Mouse (Mus musculus) monocyte, adult 5-6 weeks (primary cell): Measurements from ENCODE around the gene Slc16a13. TPM values are rescaled to one million over a fixed set of nuclear protein-coding genes. Genes with fewer than 3 reads are reported as not detected.

ENCODE experiments used
- ATAC-seq: fragments of 153-309, 156-312 bp; replicated peaks from 2 replicates; pipeline ENCODE4 v1.8.0; 2017; ENCODE audit warnings: mild to moderate bottlenecking; ENCODE audit not compliant: low TSS enrichment, insufficient number of reproducible peaks, severe bottlenecking, poor library complexity, low FRiP score
- total RNA-seq: library from RNA; stranded (forward); fragments of 200-1000, 200-491, 200-594 nt; gene quantifications from 3 replicates; pipeline ENCODE4 v1.2.3, GENCODE M21; 2017

Slc16a13 gene
- total RNA-seq, result 1.9 to 11.0 TPM (median 3.1 TPM) in 3 replicates

- peak; percentile 91 for ATAC-seq
These were observed at the start of gene Slc16a13 for GRCm38 (mm10) chr11:70220731-70221602. Gene Slc16a13 (minus strand): TSS chr11:70221064.

DNA sequence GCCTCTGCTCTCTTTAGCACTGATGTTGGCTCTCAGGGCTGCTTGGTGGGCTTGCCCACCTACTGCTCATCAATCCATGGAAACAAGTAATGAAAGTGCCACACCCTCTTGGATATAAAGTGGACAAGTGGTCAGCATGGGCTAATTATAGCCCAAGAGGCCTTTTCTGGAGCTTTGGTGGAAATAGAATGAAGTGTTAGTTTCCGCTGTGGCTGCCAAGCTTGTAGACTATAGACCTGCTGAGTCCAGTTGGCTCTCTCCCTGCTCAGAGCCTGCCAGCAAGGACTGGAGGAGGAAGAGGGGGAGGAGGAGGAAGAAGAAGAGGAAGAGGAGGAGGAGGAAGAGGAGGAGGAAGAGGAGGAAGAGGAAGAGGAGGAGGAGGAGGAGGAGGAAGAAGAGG lies 45.5 kb upstream of the Slc16a13 start:
- no peak for ATAC-seq

DNA sequence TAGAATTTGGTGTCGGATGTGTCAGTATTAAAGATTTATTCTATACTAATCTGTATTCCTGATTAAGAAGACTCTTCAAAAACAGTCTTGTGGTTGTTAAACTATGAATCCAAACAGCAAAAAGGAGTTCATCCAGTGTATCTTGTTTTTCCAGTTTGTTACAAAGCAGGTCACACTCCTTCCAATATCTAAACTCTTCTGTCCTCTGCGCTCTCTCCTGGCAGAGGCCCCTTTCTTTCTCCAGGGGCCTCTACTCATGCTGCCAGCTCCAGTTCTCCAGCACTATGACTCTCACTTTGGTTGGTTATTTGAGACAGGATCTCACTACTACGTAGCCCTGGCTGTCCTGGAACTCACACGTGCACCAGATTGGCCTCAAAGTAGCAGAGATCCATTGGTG lies 45.0 kb upstream of the Slc16a13 start:
- no peak for ATAC-seq

GRCm38 (mm10) chr11:70265252-70265651 lies 44.4 kb upstream of the Slc16a13 start:
- no peak for ATAC-seq

DNA sequence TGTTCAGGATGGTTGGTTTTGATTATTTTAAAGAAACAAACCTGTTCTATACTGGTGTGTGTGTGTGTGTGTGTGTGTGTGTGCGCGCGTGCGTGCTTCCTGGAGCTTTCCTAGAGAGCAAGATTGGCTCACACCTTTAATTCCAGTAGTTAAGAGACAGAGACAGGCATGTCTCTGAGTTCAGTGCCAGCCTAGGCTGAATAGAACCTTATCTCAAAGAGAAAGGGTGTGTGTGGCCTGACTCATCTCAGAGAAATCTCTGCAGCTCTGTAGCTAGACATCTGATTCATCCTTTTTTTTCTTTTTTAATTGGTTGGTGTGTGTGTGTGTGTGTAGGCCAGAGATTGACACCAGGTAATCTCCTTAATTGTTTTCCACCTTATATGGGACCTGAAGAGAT lies 38.2 kb upstream of the Slc16a13 start:
- no peak for ATAC-seq

DNA sequence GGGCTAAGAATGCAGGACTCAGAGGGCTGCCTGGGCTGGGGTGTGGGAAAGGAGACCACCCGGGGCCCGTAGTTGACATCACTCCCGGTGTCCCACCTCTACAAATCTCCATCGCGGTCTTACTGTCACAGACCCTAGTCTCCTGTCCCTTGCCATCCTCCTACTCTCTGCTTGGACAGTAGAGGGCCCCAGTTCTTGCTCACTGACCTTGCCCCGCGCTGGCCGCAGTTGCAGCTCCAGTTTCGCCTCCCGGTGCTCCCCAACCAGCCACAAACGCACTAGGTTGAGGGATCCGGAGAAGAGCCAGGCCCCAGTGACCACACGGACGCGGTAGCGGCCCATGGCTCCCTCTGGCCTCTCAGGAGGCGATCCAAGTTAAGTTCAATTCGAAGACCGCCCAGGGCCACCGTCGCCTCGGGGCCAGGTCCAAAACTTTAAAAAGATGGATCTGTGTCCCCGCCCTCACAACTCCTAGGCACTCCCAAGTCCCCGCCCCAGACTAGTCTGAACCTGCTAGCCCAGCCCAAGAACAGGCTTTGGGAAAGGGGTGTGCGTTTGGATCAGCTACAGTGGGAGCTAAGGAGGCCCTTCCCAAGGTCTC lies 34.2 kb upstream of the Slc16a13 start, which contains the start of gene Alox12:
Gene Alox12 (minus strand): TSS at position 423 of the 601 bp plus-strand sequence.
- ATAC-seq, result no peak

DNA sequence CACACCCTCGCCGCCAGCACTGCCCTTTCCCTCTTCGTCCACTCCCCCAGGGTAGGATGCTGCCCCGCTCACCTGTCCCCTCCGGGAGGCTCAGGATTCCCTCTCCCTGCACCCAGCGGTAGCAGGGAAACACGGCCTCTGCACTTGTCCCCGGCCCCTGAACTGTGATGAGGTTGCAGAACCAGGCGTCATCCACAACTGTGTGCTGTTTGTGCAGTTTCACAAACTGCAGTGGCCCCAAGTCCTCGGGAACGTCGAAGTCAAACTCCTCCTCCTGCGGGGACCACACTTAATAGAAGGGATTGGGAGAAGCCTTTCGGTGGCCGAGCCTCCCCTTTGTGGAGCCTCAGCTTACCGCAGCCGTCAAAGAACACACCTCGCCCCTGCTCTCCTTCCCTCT lies 33.5 kb upstream of the Slc16a13 start:
- ATAC-seq, result no peak; the same call in 1 of the 2 replicates

DNA sequence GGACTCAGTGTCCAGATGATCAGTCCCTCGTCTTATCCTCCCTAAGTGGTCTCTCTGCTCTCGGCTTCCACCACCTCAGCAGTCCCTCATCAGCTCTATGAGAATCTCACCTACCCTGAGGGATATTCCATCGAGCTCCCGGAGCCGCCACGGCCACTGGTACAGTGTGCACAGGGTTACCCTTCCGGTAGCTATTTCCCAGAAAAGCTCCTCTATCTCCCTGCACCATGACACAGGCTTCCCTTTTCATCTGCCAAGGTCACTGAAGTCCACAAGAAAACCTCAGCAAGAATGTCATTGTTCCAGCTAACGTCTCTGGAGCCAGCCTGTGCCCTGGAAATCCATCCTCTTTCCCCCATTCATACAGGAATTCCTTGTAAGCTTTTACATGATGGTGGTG lies 31.0 kb upstream of the Slc16a13 start:
- no peak for ATAC-seq

- no peak for ATAC-seq
These were observed 29.3 kb upstream of the Slc16a13 start for GRCm38 (mm10) chr11:70250150-70250549.

DNA sequence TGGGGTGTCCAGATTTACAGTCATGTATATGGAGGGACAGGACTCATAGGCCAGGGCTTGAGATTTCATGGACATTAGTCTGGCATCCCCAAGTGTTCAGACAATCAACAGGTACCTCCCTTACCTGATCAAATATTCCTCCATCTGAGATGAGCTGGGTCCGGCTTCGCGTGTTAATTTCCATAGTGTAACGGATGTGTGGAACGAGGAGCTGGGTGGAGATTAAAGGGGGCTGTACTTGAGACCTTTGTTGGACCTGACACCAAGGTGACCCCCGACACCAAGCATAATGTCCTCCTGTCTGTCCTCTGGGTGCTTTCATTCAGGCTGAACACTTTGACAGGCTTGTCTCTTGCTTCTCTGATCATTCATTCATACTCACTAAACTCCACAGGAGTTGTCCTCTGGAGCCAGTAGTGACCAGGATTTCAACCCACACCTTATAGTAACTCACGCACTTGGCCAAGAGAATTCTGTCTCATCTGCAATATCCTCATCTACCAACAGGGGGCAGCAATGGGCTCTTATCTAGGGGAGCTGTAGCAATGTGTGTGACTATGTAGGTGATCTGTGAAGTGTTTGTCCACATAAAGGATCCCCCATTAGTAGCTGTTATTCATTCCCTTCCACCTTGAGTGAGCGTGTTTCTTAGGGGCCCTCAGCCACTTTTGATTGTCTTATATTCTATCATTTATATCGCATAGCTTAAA lies 26.4 kb upstream of the Slc16a13 start:
- ATAC-seq, result peak; percentile 79

DNA sequence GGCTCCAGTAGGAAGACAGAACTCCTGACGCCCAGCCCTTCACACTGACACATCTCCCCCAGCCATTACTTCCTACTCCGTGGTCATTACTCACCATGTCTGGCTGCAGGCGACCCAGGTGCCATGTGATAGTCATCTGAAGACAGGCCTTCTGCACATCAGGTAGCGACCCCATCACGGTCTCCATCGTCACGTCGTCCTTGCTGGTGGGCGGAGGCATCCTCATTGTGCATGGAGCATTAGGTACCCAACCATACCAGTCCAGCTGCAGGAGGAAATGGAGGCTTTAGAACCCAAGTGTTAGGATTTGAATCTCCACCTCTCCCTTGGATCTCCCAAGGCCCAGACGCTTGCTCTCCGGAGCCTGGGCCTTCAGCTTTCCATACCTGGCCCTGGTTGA lies 21.7 kb upstream of the Slc16a13 start:
- ATAC-seq, result no peak

DNA sequence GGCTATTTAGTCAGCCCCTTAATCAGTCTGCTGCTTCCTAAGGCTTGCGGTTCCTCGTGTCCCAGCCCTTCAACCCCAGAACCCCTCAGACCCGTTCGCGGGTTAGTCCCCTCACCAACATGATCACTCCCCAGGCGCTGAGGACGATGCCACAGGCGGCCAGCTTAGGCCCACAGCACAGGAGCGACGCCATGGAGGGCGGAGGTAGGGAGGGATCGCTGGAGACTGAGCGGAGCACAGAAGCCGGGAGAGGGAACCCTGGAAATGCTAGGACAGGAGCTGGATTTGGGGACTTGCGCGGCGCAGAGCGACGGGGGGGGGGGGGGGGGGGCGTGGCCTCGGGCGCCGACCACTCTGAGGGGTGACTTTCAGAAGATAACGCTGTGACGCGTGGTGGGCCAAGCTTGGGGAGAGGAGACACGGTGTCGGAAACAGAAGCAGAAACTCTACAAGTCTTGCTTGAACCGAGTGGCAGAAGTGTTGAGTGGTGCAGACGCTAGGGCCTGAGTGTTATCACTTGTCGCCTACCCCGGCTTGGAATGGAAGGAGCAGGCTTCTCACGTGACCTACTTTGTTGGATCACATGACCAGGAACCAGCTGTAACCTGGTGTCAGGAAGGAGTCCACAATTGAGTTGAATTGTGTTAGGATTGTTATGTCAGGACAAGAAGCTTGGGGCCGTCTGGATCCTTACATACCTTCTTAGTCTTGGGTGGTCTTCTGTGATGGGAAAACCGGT lies 18.8 kb upstream of the Slc16a13 start, which contains the start of the genes Gm21988 and Rnasek:
Gene Gm21988 (minus strand): TSS at position 290 of the 739 bp plus-strand sequence.
Gene Rnasek (minus strand): TSS at position 302 of the 739 bp plus-strand sequence.
- peak; percentile 70 for ATAC-seq

- ATAC-seq, result no peak
These were observed 18.0 kb upstream of the Slc16a13 start for GRCm38 (mm10) chr11:70238591-70239440.

DNA sequence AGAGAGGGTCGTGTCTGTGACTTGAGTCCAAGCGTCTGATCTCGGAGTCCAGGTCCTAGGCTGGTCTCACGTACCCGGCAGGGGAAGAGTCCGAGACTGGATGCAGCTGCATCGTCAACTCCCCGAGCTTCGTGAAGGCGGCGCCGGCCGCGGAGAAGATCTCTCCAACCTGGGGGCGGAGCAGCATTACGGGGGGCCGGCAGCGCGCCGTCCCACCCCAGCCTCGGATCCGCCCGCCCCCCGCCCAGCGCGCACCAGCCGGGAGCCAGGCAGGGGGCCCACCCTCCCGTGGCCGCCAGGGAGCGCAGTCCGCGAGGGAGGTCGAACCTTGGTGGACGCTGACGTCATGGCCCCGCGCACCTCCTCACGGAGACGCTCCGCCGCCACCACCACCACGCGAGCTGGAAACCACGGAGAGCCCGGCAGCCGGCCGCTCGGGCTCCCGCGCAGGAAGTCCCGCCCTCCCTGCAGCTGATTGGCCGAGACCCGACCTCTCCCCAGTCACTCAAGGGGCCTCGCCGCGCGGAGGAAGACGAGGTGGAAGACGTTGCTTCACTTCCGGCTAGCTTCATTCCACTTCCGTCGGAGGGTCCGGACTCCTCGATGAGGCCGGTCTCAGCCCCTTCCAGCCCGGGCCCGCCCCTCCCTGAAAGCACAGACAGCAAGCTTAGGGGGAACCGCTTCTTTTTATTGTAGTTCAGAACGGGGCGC lies 16.7 kb upstream of the Slc16a13 start, which contains the start of gene 0610010K14Rik:
Gene 0610010K14Rik (minus strand): TSS at position 458 of the 711 bp plus-strand sequence.
- peak; percentile 82 for ATAC-seq

DNA sequence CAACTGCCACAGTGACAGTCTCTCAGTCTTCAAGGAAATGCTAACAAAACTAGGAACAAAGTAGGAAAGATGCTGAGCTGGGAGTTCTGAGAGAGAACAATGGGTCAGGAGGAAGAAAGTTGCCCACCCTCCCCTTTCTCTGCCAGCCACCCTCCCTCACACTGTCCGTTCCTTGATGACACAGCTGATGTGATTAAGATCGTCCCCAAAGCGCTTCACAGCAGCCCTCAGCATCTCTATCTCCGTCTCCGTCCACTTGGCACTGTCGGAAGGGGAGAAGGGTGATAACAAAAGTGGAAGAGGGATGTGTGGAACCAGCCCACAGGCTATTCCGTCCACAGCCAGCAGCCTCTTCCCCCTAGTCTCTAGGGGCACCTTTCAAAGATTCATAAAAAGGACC lies 15.9 kb upstream of the Slc16a13 start:
- ATAC-seq, result no peak

DNA sequence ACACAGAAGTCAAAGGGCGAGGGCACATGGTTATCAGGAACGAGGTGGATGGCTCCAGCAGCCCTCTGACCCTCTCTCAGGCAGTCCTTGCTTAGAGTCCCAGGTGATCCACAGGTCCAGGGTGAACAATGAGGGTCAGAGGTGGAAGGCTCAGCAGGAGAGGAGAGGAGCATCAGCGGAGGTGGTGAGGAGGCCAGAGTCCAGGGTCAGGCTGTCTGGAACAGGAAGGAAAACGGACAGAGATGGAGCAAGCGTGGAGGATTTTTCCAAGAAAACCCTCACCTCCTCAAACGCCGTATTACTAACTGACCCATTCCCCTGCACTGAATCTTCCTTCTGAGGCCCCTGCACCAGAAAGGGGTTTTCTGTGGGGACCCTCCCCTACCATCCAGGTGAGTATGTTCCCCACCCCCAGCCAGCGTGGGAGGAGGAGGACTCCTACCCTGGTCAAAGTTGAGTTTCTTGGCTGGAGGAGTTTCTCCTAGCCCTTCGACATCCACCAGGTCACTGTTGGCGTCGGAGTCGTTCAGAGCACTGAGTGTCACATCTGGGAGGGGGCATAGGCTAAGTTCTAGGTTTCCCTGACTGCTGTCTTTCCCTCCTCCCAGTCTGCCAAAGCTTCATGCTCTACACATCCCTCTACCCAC lies 14.5 kb upstream of the Slc16a13 start:
- no peak for ATAC-seq

DNA sequence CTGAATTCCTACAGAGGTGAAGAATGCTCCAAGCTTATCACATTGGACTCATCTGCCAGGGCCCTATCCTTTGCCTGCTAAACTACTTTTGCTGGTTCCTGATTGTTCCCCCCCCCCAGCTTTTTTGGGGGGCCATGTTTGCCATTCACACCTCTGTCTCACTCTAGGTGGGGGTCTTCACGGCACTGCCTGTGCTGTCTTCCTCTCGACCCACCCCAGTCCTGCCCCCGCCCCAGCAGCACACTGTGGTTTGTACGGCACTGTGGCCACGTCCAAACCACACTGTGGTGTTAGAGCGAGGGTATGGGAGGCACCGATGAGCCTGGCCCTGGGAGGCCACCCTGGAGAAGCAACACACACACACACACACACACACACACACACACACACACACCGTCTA lies 13.6 kb upstream of the Slc16a13 start:
- ATAC-seq, result no peak
